Mouse (Mus musculus): Measurements from ENCODE around the gene Ephb1.

The Ephb1 gene

GRCm38 (mm10) chr9:101915082-101915481, 439.4 kb downstream of the Ephb1 start:
- no peak for DNase-seq (ENCODE audit: low spot score in 2 of 2)

GRCm38 (mm10) chr9:101911176-101911866, 443.2 kb downstream of the Ephb1 start:
- DNase-seq (ENCODE audit: low spot score in 2 of 2) = no peak

- DNase-seq (ENCODE audit: low spot score in 2 of 2) = no peak
These were observed 445.0 kb downstream of the Ephb1 start for GRCm38 (mm10) chr9:101909491-101909890.

GRCm38 (mm10) chr9:101908849-101909248, 445.6 kb downstream of the Ephb1 start:
- DNase-seq (ENCODE audit: low spot score in 2 of 2) = no peak

- DNase-seq (ENCODE audit: low spot score in 2 of 2) = no peak
These were observed 446.7 kb downstream of the Ephb1 start for GRCm38 (mm10) chr9:101907747-101908255.

GRCm38 (mm10) chr9:101903406-101903805, 451.1 kb downstream of the Ephb1 start:
- DNase-seq (ENCODE audit: low spot score in 2 of 2) = no peak

GRCm38 (mm10) chr9:101897851-101898250, 456.6 kb downstream of the Ephb1 start:
- no peak for DNase-seq (ENCODE audit: low spot score in 2 of 2)

GRCm38 (mm10) chr9:101883295-101883694, 471.2 kb downstream of the Ephb1 start:
- DNase-seq (ENCODE audit: low spot score in 2 of 2) = no peak

GRCm38 (mm10) chr9:101877109-101877987, 477.1 kb downstream of the Ephb1 start:
- DNase-seq (ENCODE audit: low spot score in 2 of 2) = no peak

- no peak for DNase-seq (ENCODE audit: low spot score in 2 of 2)
These were observed 479.2 kb downstream of the Ephb1 start for GRCm38 (mm10) chr9:101875306-101875705.

Measured in urinary bladder, adult 18-20 months (tissue).